Mouse (Mus musculus) cerebellum, adult 2 months (tissue): Measurements from ENCODE around the gene Olfr222. TPM values are rescaled to one million over a fixed set of nuclear protein-coding genes. Genes with fewer than 3 reads are reported as not detected.
"Not testable (repeated sequence)": the region's sequence is repeated elsewhere in the genome, so short reads cannot be mapped to it uniquely, and the experiment has no call there.

Source experiments
- DNase-seq, 2 experiments: peaks; one replicate each; pipeline ENCODE4 v3.0.0; 2021
- H3K27ac ChIP-seq: fragments of 200-500 bp; 2 replicates; pipeline ENCODE4 v1.5.1; 2012; ENCODE audit warnings: low read length, control low read depth, inconsistent platforms; ENCODE audit not compliant: insufficient read depth
- H3K27me3 ChIP-seq: fragments of 200-500 bp; 2 replicates; pipeline ENCODE4 v1.6.1; 2012; ENCODE audit warnings: inconsistent platforms, mild to moderate bottlenecking, low read length, moderate library complexity; ENCODE audit not compliant: control insufficient read depth, insufficient read depth
- H3K4me1 ChIP-seq: fragments of 200-500 bp; 2 replicates; pipeline ENCODE4 v1.6.1; 2011; ENCODE audit warnings: low read length; ENCODE audit not compliant: control insufficient read depth, insufficient read depth
- H3K4me3 ChIP-seq: fragments of 200-500 bp; replicated peaks from 2 replicates; pipeline ENCODE3; 2011; ENCODE audit warnings: mild to moderate bottlenecking, low read depth, low read length, control low read depth; ENCODE audit not compliant: insufficient read depth
- CTCF ChIP-seq: fragments of 200-500 bp; IDR thresholded peaks from 2 replicates; pipeline ENCODE4 v1.5.1; 2011; ENCODE audit warnings: low read depth, mild to moderate bottlenecking, control low read depth, low read length, moderate library complexity, borderline replicate concordance; ENCODE audit not compliant: insufficient read depth
- POLR2A ChIP-seq: fragments of 200-500 bp; IDR thresholded peaks from 2 replicates; pipeline ENCODE4 v1.6.1; 2011; ENCODE audit warnings: low read length, control low read depth, borderline replicate concordance; ENCODE audit not compliant: insufficient read depth
- WGBS: fragments of 180-500 bp; shearing (Covaris S2); methylation state at CpG from one replicate; pipeline ENCODE4 v1.1.7; 2018; 5-methylcytosine and 5-hydroxymethylcytosine counted together
- polyA plus RNA-seq: library from polyadenylated mRNA; depleted of rRNA; stranded (reverse); fragments of >200 nt; gene quantifications from 2 replicates; pipeline ENCODE4 v1.2.3, GENCODE M21; 2012; rRNA removed

Olfr222 gene
- polyA plus RNA-seq = not detected in 2 replicates

DNA sequence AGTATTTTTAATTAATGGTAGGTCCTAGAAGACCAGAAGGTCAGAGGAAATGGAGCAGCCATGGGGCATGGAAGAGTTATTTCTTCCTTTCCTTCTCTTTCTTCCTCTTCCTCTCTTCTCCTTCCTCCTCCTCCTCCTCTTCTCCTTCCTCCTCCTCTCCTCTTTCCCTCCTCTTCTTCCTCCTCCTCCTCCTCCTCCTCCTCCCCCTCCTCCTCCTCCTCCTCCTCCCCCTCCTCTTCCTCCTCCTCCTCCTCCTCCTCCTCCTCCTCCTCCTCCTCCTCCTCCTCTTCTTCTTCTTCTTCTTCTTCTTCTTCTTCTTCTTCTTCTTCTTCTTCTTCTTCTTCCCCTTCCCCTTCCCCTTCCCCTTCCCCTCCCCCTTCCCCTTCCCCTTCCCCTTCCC is at the start of gene Olfr222:
TSS of gene Olfr222 (minus strand) at position 101 of the 400 bp plus-strand sequence.
- not testable (repeated sequence) for H3K27ac ChIP-seq, DNase-seq, H3K27me3 ChIP-seq, H3K4me1 ChIP-seq, H3K4me3 ChIP-seq

DNA sequence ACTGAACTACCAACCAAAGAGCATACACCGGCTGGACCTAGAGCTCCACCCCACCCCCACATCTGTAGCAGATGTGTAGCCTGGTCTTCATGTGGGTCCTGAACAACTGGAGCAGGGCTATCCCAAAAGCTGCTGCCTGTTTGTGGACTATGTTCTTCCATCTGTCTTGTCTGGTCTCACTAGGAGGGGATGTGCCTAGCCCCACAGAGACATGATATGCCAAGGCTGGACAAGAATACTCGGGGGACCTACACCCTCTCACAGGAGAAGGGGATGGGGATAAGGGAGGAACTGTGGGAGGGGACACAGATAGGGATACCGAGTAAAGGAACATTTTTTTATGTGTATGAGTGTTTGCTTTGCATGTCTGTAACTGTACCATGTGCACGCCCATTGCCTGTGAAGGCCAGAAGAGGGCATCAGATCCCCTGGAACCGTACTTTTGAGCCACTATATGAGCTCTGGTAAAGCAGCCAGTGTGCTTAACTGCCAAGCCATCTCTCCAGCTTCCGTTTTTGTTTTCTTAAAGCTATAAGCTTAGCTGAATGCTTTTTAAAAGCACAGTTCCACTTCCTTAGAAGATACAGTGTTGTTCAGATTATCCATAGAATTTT is 48.1 kb upstream of the Olfr222 start:
- H3K27ac ChIP-seq = no peak overlapping the region
- no peaks in the 10 kb centered on the region for H3K4me1 ChIP-seq
- no peak overlapping the region for H3K4me3 ChIP-seq
- H3K27me3 ChIP-seq = no peaks in the 10 kb centered on the region
- TF ChIP-seq POLR2A = no peak
- TF ChIP-seq CTCF = peak; percentile 89
- DNase-seq = peak; percentile 72 to 75
- WGBS = 27% methylated on average over 6 of the region's 6 CpGs

GRCm38 (mm10) chr11:59622214-59622613 is 46.2 kb upstream of the Olfr222 start:
- TF ChIP-seq CTCF = no peak
- no peaks in the 10 kb centered on the region for H3K27me3 ChIP-seq
- WGBS = 74% methylated on average over 3 of the region's 3 CpGs

DNA sequence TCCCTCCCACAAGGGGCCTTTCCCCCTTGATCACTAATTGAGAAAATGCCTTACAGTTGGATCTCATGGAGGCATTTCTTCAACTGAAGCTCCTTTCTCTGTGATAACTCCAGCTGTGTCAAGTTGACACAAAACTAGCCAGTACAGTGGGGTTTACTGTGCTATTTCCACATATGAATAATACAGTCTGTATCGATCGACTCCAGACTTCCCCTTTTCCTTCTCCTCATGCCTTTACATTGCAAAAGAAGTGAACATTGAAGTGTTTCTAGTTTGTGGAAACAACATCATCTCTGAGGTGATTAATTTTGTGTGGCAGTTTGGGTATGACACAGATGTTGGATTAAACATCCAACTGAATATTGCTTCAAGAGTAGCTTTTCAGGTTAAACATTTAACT is 41.0 kb upstream of the Olfr222 start:
- 98% methylated on average over 2 of the region's 2 CpGs for WGBS
- H3K27ac ChIP-seq, H3K4me1 ChIP-seq, DNase-seq, H3K27me3 ChIP-seq, H3K4me3 ChIP-seq: not testable (repeated sequence)

More at GRCm38 (mm10) chr11:59622214-59622613, 46.2 kb upstream of the Olfr222 start:
- no peak for DNase-seq
- Histone ChIP-seq H3K4me1 (no peaks in the 10 kb centered on the region), H3K27ac (no peak overlapping the region), H3K4me3 (no peak overlapping the region)

GRCm38 (mm10) chr11:59614120-59614519 is 38.1 kb upstream of the Olfr222 start:
- WGBS = 12% methylated on average over 4 of the region's 4 CpGs
- no peaks in the 10 kb centered on the region for H3K4me1 ChIP-seq
- H3K4me3 ChIP-seq = no peak overlapping the region
- H3K27me3 ChIP-seq = no peaks in the 10 kb centered on the region; the same call in 1 of the 2 replicates
- TF ChIP-seq CTCF = peak; percentile 71
- TF ChIP-seq POLR2A = no peak
- no peak overlapping the region for H3K27ac ChIP-seq
- peak; percentile 26 to 27 for DNase-seq

DNA sequence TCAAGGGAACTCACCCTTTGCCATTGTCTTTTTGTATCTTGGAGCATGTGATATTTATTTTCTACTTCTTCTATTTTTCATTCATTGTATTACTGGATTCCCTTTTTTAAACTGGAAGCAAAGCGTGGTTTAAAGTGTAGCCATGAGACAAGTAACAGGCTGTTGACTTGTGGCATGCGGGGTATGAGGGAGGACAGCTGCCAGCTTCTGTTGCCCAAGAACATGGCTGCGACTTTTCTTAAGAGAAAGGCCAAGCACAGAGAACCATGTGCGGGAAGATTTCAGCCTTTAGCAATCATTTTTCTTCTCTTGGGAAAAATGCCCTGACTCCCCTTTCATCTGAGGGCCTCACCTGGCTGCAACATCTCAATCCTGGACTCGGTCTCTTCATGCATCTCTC is 35.6 kb upstream of the Olfr222 start:
- 77% methylated on average over 5 of the region's 5 CpGs for WGBS
- DNase-seq = no peak

DNA sequence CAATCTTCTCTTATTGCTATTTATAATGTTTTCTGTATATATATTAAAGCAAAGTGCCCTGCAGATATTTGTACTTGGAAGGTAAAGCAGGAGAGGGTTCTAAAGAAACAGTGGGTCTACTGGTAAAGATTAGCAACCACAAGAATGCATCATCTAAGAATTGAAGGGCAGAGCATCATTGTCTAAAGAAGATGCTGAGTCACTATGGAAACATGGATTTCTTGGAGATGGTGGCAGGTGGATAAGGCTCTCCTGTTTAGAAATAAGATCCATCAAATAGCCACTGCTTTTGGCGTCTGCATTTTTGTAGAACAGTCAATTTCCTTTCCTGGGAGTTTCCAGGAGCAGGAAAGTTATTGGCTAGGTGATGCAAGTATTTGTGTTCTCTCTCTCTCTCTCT is 26.3 kb upstream of the Olfr222 start:
- TF ChIP-seq POLR2A (no peak), CTCF (no peak)
- no peak overlapping the region for H3K4me3 ChIP-seq
- no peak for DNase-seq
- 87% methylated on average over 1 of the region's 1 CpGs for WGBS
- H3K27me3 ChIP-seq = no peaks in the 10 kb centered on the region
- no peaks in the 10 kb centered on the region for H3K4me1 ChIP-seq
- no peak overlapping the region for H3K27ac ChIP-seq

More for the DNA sequence above, 35.6 kb upstream of the Olfr222 start:
- no peak for TF ChIP-seq POLR2A
- TF ChIP-seq CTCF = no peak
- Histone ChIP-seq H3K4me1 (no peaks in the 10 kb centered on the region), H3K27ac (no peak overlapping the region), H3K27me3 (no peaks in the 10 kb centered on the region; the same call in 1 of the 2 replicates), H3K4me3 (no peak overlapping the region)

DNA sequence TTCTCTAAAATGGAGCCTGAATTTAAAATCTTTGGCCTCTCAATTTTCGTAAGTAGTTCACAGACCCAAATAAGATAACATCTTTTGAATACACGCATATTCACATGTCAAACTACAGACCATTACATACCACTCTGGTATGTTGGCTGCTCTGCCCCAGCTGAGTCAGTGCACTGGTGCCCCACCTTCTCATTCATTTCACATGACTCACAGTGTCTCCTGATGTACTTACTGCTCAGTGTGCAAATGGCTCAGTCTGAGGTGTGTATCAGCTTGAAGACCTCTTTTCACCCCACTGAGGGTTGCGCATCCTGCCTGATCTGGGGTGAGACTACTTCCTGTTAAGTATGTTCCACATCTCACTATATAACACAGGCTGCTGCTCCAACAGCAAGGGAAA is 24.8 kb upstream of the Olfr222 start:
- Histone ChIP-seq H3K27me3 (no peaks in the 10 kb centered on the region), H3K4me1 (no peaks in the 10 kb centered on the region), H3K27ac (no peak overlapping the region), H3K4me3 (no peak overlapping the region)
- DNase-seq = no peak
- WGBS = 96% methylated on average over 3 of the region's 3 CpGs
- TF ChIP-seq CTCF = no peak
- TF ChIP-seq POLR2A = no peak
